Mouse (Mus musculus): Measurements from ENCODE around the gene Anapc11. TPM values are rescaled to one million over a fixed set of nuclear protein-coding genes. Genes with fewer than 3 reads are reported as not detected.

Anapc11 gene
- polyA plus RNA-seq, 1 experiment from 2014 or later: 200 TPM

DNA sequence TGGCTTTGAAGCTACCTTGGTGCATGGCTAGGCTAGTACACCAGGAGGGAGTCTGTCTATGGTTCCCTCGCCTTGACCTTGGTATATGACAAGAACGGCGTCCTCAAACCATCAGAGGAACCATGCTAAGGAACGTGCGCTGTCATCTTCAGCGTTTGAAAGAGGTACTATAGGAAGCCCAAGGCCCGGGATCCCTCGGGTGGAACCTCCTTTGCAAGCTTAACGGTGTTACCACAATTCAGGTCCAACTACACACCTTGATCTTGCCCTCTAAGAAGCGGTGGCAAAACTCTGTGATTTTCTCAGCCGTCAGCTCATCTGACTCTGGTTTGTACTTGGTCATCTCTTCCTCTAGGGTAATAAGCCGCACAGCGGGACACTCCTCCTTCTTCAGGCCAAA lies 35.3 kb upstream of the Anapc11 start:
- H3K9ac ChIP-seq: no peak overlapping the region
- WGBS: 93% methylated on average over 13 of the region's 13 CpGs
- no peak overlapping the region for H3K4me2 ChIP-seq
- ATAC-seq (ENCODE audit: insufficient read depth, low FRiP score, low read depth): no peak
- peaks cover 83% of the 10 kb centered on the region for H3K36me3 ChIP-seq
- no peak overlapping the region for H3K4me3 ChIP-seq (replicated peaks)
- H3K27me3 ChIP-seq (replicated peaks): no peaks in the 10 kb centered on the region
- H3K9me3 ChIP-seq: no peaks in the 10 kb centered on the region
- H3K4me1 ChIP-seq: 0 out of 2 replicates have a peak, but pooled peaks cover 3% of the 10 kb centered on the region
- no peak overlapping the region for H3K27ac ChIP-seq

DNA sequence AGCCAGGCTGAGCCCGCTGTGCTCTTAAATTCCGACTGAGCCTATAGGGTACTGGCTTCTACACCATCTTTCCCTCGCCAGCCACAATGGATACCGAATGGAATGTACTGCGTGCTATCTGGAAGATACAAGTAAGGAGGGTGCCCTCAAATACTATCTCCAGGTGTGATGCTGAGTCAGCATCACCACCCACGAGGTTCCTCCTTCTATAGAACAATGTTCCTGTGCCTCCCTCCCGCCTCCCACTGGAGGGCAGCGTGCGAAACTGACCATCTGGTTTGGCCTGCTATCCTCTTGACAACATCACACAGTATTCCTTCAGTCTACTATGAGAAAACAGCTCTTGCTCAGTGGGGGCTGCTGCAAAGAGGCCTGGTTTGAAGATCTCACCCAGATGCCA lies 33.1 kb upstream of the Anapc11 start:
- Histone ChIP-seq H3K36me3 (peaks cover 84% of the 10 kb centered on the region), H3K4me2 (no peak overlapping the region), H3K9me3 (no peaks in the 10 kb centered on the region), H3K27me3 (replicated peaks) (no peaks in the 10 kb centered on the region), H3K4me1 (0 out of 2 replicates have a peak, but pooled peaks cover 12% of the 10 kb centered on the region), H3K27ac (no peak overlapping the region), H3K9ac (no peak overlapping the region), H3K4me3 (replicated peaks) (no peak overlapping the region)
- 82% methylated on average over 9 of the region's 9 CpGs for WGBS
- no peak for ATAC-seq (ENCODE audit: insufficient read depth, low FRiP score, low read depth)

GRCm38 (mm10) chr11:120568324-120568723 lies 29.9 kb upstream of the Anapc11 start:
- Histone ChIP-seq H3K27me3 (replicated peaks) (no peaks in the 10 kb centered on the region), H3K36me3 (peaks cover 65% of the 10 kb centered on the region), H3K4me2 (no peak overlapping the region), H3K9me3 (no peaks in the 10 kb centered on the region), H3K27ac (no peak overlapping the region), H3K4me1 (peaks cover 25% of the 10 kb centered on the region), H3K4me3 (replicated peaks) (no peak overlapping the region), H3K9ac (no peak overlapping the region)
- 89% methylated on average over 6 of the region's 6 CpGs for WGBS
- ATAC-seq (ENCODE audit: insufficient read depth, low FRiP score, low read depth): no peak

DNA sequence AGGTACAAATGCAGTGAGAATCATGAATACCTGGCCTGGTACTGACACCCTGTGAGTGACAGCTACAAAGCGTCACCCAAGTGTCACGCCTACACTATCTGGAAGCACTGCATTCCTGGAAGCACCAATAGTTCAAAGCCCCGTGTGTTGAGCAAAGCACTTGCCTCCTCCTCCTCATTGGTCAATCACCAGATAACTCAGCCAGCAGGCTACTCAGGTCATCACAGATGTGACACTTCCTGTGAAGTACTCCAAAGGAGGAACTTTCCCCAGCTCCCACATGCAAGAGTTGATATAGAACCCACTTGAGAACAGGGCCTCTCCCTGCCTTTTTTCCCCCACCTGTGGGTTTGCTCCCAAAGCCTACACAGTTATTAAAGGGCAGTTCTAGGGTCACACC lies 27.1 kb upstream of the Anapc11 start:
- H3K27me3 ChIP-seq (replicated peaks): no peaks in the 10 kb centered on the region
- H3K4me2 ChIP-seq: peak overlapping the region; percentile 77
- H3K36me3 ChIP-seq: peaks cover 43% of the 10 kb centered on the region
- H3K9me3 ChIP-seq: no peaks in the 10 kb centered on the region
- ATAC-seq (ENCODE audit: insufficient read depth, low FRiP score, low read depth): no peak
- 56% methylated on average over 3 of the region's 3 CpGs for WGBS
- peak overlapping the region; percentile 76; the same call in 1 of the 2 replicates for H3K9ac ChIP-seq
- H3K4me3 ChIP-seq (replicated peaks): peak overlapping the region; percentile 76
- peaks cover 32% of the 10 kb centered on the region for H3K4me1 ChIP-seq
- H3K27ac ChIP-seq: no peak overlapping the region

DNA sequence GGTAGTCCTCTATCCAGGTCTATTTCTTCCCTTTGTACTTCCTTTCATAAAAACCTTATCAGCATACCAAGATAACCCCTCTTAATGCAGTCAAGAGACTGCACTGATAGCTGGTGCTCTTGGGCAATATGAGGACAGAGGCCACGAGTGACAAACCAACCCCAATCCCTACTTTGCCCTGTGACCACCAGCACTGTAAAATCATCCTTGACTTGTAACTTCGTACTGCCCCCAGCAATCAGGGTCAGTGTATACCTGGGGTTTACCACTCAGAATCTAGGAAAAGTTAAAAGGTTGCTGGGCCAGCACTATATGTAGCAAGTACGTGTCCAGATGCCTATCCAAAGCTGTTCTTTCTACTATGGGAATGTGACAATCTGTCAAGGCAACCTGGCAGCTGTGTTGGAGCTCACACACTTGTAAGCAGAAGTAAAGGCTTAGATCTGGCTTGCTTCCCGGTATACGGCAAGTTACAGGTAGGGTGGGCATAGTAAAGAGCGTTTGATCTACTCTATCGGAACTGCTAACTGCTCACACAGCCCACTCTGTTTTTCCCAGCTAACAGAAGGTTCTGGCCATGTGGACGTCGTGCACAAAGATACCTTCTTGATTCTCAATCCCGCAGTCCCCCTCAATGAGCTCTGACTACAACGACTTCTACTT lies 26.3 kb upstream of the Anapc11 start:
- peaks cover 37% of the 10 kb centered on the region for H3K36me3 ChIP-seq
- ATAC-seq (ENCODE audit: insufficient read depth, low FRiP score, low read depth): no peak
- peaks cover 32% of the 10 kb centered on the region for H3K4me1 ChIP-seq
- H3K9ac ChIP-seq: peak overlapping the region; percentile 76
- peak overlapping the region; percentile 76 for H3K4me3 ChIP-seq (replicated peaks)
- H3K27ac ChIP-seq: peak overlapping the region; percentile 85
- H3K4me2 ChIP-seq: peak overlapping the region; percentile 77
- H3K9me3 ChIP-seq: no peaks in the 10 kb centered on the region
- H3K27me3 ChIP-seq (replicated peaks): no peaks in the 10 kb centered on the region
- 6% methylated on average over 11 of the region's 11 CpGs for WGBS

- Histone ChIP-seq H3K27ac (peak overlapping the region; percentile 85), H3K4me2 (peak overlapping the region; percentile 77), H3K36me3 (peaks cover 34% of the 10 kb centered on the region), H3K9me3 (no peaks in the 10 kb centered on the region), H3K4me1 (peaks cover 32% of the 10 kb centered on the region), H3K9ac (peak overlapping the region; percentile 76), H3K27me3 (replicated peaks) (no peaks in the 10 kb centered on the region), H3K4me3 (replicated peaks) (peak overlapping the region; percentile 76)
- peak; percentile 5 for ATAC-seq (ENCODE audit: insufficient read depth, low FRiP score, low read depth)
- 0% methylated on average over 19 of the region's 24 CpGs for WGBS
Measured at GRCm38 (mm10) chr11:120572417-120572751, 25.8 kb upstream of the Anapc11 start.

GRCm38 (mm10) chr11:120572752-120573584 lies 25.3 kb upstream of the Anapc11 start, which contains the start of gene P4hb:
P4hb (minus strand) TSS chr11:120573253.
- H3K4me1 ChIP-seq: peaks cover 29% of the 10 kb centered on the region

DNA sequence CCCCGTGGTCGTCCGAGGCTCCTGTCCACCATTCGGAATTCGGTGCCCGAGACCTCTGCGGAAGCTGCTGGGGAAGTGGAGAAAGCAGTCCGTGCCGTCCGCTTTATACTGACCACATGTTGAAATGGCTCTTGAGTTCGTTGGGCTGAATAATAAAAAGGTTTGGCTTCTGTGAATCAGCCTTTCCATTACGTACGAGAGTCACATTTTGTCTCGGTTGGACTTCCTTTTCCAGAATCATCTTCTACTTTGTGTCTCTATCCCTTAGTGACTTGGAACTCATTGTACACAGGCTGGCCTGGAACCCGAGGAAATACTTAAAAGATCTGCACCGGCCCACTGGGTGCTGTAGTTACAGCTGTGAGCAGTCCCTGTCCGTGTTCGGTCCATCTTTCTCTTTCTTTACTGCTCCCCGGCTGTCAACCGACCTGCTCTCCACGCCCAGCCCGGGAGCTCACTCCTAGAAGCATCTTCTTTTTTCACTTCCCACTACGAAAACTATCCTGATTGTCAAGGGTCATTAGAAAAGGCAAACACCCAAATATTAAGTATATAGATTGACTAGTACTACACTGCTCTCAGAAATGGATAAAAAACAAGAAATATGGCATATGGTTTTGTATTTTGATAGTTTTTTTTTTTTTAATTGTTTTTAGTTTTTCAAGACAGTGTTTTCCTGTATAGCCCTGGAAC lies 24.5 kb upstream of the Anapc11 start:
- Histone ChIP-seq H3K9me3 (no peaks in the 10 kb centered on the region), H3K9ac (peak overlapping the region; percentile 85), H3K4me2 (peak overlapping the region; percentile 72), H3K4me1 (peaks cover 30% of the 10 kb centered on the region), H3K4me3 (replicated peaks) (peak overlapping the region; percentile 76), H3K27ac (peak overlapping the region; percentile 96), H3K36me3 (peaks cover 34% of the 10 kb centered on the region), H3K27me3 (replicated peaks) (no peaks in the 10 kb centered on the region)
- ATAC-seq (ENCODE audit: insufficient read depth, low FRiP score, low read depth): no peak
- WGBS: under 1% methylated on average over 23 of the region's 23 CpGs

More at GRCm38 (mm10) chr11:120572752-120573584, 25.3 kb upstream of the Anapc11 start, which contains the start of gene P4hb:
- H3K4me2 ChIP-seq: peak within 1 kb of the TSS; percentile 77
- H3K36me3 ChIP-seq: peaks cover 34% of the 10 kb centered on the region
- under 1% methylated on average over 94 of the region's 94 CpGs for WGBS
- H3K9me3 ChIP-seq: no peaks in the 10 kb centered on the region
- peak within 1 kb of the TSS; percentile 76 for H3K4me3 ChIP-seq (replicated peaks)
- peak; percentile 96 for ATAC-seq (ENCODE audit: insufficient read depth, low FRiP score, low read depth)
- H3K27ac ChIP-seq: peak within 1 kb of the TSS; percentile 96
- peak within 1 kb of the TSS; percentile 85 for H3K9ac ChIP-seq
- no peaks in the 10 kb centered on the region for H3K27me3 ChIP-seq (replicated peaks)

GRCm38 (mm10) chr11:120574278-120574600 lies 24.0 kb upstream of the Anapc11 start:
- Histone ChIP-seq H3K4me1 (peaks cover 34% of the 10 kb centered on the region), H3K36me3 (peaks cover 37% of the 10 kb centered on the region), H3K9me3 (no peaks in the 10 kb centered on the region), H3K27ac (peak overlapping the region; percentile 37), H3K4me2 (peak overlapping the region; percentile 72), H3K4me3 (replicated peaks) (peak overlapping the region; percentile 76), H3K27me3 (replicated peaks) (no peaks in the 10 kb centered on the region), H3K9ac (peak overlapping the region; percentile 85; the same call in 1 of the 2 replicates)
- WGBS: 30% methylated on average over 5 of the region's 5 CpGs
- ATAC-seq (ENCODE audit: insufficient read depth, low FRiP score, low read depth): no peak

DNA sequence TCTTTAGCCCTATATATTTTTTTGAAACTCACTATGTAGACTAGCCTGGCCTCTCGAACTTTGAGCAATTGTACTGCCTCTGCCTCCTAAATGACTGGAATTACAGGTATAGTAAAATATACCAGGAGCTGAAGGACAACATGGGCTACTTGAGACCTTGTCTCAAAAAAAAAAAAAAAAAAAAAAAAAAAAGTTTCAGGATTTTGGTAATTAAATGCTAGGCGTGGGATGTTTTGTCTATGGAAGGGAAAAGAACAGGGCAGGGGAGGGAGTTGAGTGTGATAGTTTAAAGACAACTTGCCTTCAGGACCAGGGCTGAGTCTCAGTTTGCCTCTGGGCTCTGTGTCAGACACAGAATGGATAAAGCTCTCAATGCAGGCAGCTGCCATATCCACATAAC lies 23.2 kb upstream of the Anapc11 start:
- Histone ChIP-seq H3K9ac (no peak overlapping the region), H3K36me3 (peaks cover 37% of the 10 kb centered on the region), H3K9me3 (no peaks in the 10 kb centered on the region), H3K4me2 (no peak overlapping the region), H3K27me3 (replicated peaks) (no peaks in the 10 kb centered on the region), H3K27ac (no peak overlapping the region), H3K4me1 (peaks cover 38% of the 10 kb centered on the region), H3K4me3 (replicated peaks) (no peak overlapping the region)
- ATAC-seq (ENCODE audit: insufficient read depth, low FRiP score, low read depth): no peak
- 79% methylated on average over 2 of the region's 2 CpGs for WGBS

DNA sequence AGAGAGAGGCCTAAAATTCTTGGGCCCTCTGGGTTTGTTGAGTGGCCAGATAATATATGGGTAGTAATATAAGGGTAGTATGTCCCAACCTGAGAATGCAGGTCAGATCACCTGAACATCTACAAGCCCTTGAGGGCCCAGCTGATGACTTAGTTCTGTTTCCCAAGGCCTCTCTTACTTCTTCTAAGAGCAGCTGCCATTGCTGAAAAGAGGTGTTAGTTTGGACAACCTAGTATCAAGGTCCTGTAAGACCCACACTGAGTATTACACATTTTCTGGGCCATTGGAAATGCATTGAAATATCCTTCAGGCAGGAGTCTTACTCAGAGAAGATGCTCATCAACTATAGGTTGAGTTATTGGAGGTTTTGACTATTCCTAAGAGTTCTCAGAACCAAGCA lies 22.3 kb upstream of the Anapc11 start:
- no peak for ATAC-seq (ENCODE audit: insufficient read depth, low FRiP score, low read depth)
- H3K4me1 ChIP-seq: peaks cover 41% of the 10 kb centered on the region
- H3K9me3 ChIP-seq: no peaks in the 10 kb centered on the region
- peaks cover 29% of the 10 kb centered on the region for H3K36me3 ChIP-seq
- H3K4me2 ChIP-seq: no peak overlapping the region
- no peaks in the 10 kb centered on the region for H3K27me3 ChIP-seq (replicated peaks)
- 0 out of 2 replicates have a peak overlapping the region, but pooled peaks have one; percentile 55 for H3K27ac ChIP-seq
- H3K4me3 ChIP-seq (replicated peaks): no peak overlapping the region
- H3K9ac ChIP-seq: no peak overlapping the region
